Mouse (Mus musculus) kidney, adult 9 months (tissue): ENCODE results near the gene Sgcb.

ENCODE experiments used
- DNase-seq: peaks from one replicate; pipeline ENCODE4 v3.0.0; 2022

Sgcb gene

GRCm38 (mm10) chr5:73647261-73647900 lies at the start of gene Sgcb:
Sgcb (minus strand) TSS chr5:73647790.
- peak; percentile 89 for DNase-seq

- no peak for DNase-seq
Observed at GRCm38 (mm10) chr5:73694254-73695015, 46.8 kb upstream of the Sgcb start.

GRCm38 (mm10) chr5:73693778-73694177 lies 46.2 kb upstream of the Sgcb start:
- DNase-seq, result no peak

- no peak for DNase-seq
Observed at GRCm38 (mm10) chr5:73691723-73692520, 44.3 kb upstream of the Sgcb start.

GRCm38 (mm10) chr5:73690146-73690545 lies 42.6 kb upstream of the Sgcb start:
- no peak for DNase-seq

- no peak for DNase-seq
Observed at GRCm38 (mm10) chr5:73688576-73688975, 41.0 kb upstream of the Sgcb start.

GRCm38 (mm10) chr5:73686149-73686548 lies 38.6 kb upstream of the Sgcb start:
- peak; percentile 24 for DNase-seq

- no peak for DNase-seq
Observed at GRCm38 (mm10) chr5:73683706-73684409, 36.3 kb upstream of the Sgcb start.

GRCm38 (mm10) chr5:73683221-73683620 lies 35.6 kb upstream of the Sgcb start:
- DNase-seq, result no peak

GRCm38 (mm10) chr5:73676626-73677025 lies 29.0 kb upstream of the Sgcb start:
- no peak for DNase-seq

GRCm38 (mm10) chr5:73675604-73676003 lies 28.0 kb upstream of the Sgcb start:
- DNase-seq, result no peak

- DNase-seq, result no peak
Observed at GRCm38 (mm10) chr5:73669386-73669785, 21.8 kb upstream of the Sgcb start.

GRCm38 (mm10) chr5:73667877-73668276 lies 20.3 kb upstream of the Sgcb start:
- no peak for DNase-seq

GRCm38 (mm10) chr5:73666695-73667094 lies 19.1 kb upstream of the Sgcb start:
- DNase-seq, result no peak

- DNase-seq, result peak; percentile 45
Observed at GRCm38 (mm10) chr5:73651855-73652201, 4.2 kb upstream of the Sgcb start.

- no peak for DNase-seq
Observed at GRCm38 (mm10) chr5:73651061-73651854, 3.7 kb upstream of the Sgcb start, which contains the start of gene Spata18. Spata18 (plus strand) TSS chr5:73651379.

GRCm38 (mm10) chr5:73650365-73650964 lies 2.9 kb upstream of the Sgcb start:
- no peak for DNase-seq

GRCm38 (mm10) chr5:73642091-73642490 lies 5.5 kb downstream of the Sgcb start:
- peak; percentile 41 for DNase-seq

GRCm38 (mm10) chr5:73641058-73641457 lies 6.5 kb downstream of the Sgcb start:
- DNase-seq, result no peak

- peak; percentile 57 for DNase-seq
Observed at GRCm38 (mm10) chr5:73637337-73638107, 10.1 kb downstream of the Sgcb start.

GRCm38 (mm10) chr5:73633141-73633540 lies 14.4 kb downstream of the Sgcb start:
- peak; percentile 80 for DNase-seq
